Mouse (Mus musculus) MEL (cell line): ENCODE measurements around the gene Lrrc56. TPM values are rescaled to one million over a fixed set of nuclear protein-coding genes. Genes with fewer than 3 reads are reported as not detected.

Experiments
- DNase-seq: peaks from one replicate; pipeline ENCODE4 v3.0.0; 2011; ENCODE audit warnings: low read depth, low spot score
- H3K27ac ChIP-seq: 2 replicates; pipeline ENCODE4 v1.5.1; 2012; ENCODE audit warnings: low read depth, mild to moderate bottlenecking, control low read depth, low read length, moderate library complexity; ENCODE audit not compliant: control insufficient read depth
- H3K27me3 ChIP-seq, 2 experiments: fragments of 150-350 bp in 1 of 2; sonication (generic) in 1 of 2; 2 replicates each; pipeline ENCODE4 v1.6.1; 2012; ENCODE audit warnings: low read length in 2 of 2, mild to moderate bottlenecking in 2 of 2, improper control_type of control experiment in 1 of 2, moderate library complexity in 1 of 2; ENCODE audit not compliant: insufficient read depth in 2 of 2, control insufficient read depth in 1 of 2
- H3K36me3 ChIP-seq, 2 experiments: 2 replicates each; pipeline ENCODE4 v1.6.1; 2012 to 2014; ENCODE audit warnings: low read length in 2 of 2, improper control_type of control experiment in 1 of 2, inconsistent platforms in 1 of 2, mild to moderate bottlenecking in 1 of 2; ENCODE audit not compliant: insufficient read depth in 2 of 2, control insufficient read depth in 1 of 2
- H3K4me1 ChIP-seq, 2 experiments: fragments of 150-350 bp in 1 of 2; sonication (generic) in 1 of 2; 2 replicates each; pipeline ENCODE4 v1.6.1; 2012; ENCODE audit warnings: low read length in 2 of 2, improper control_type of control experiment in 1 of 2, mild to moderate bottlenecking in 1 of 2; ENCODE audit not compliant: insufficient read depth in 2 of 2, control insufficient read depth in 1 of 2
- H3K4me3 ChIP-seq, 2 experiments: fragments of 150-350 bp in 1 of 2; sonication (generic) in 1 of 2; 2 replicates each; pipeline ENCODE4 v1.5.1; 2012; ENCODE audit warnings: low read depth in 2 of 2, low read length in 2 of 2, mild to moderate bottlenecking in 2 of 2, moderate library complexity in 2 of 2, control low read depth in 1 of 2, improper control_type of control experiment in 1 of 2; ENCODE audit not compliant: control insufficient read depth in 1 of 2, insufficient read depth in 1 of 2
- H3K79me2 ChIP-seq: 2 replicates; pipeline ENCODE4 v1.6.1; 2012; ENCODE audit warnings: mild to moderate bottlenecking, low read length, moderate library complexity; ENCODE audit not compliant: control insufficient read depth, poor library complexity, insufficient read depth
- H3K9ac ChIP-seq: 2 replicates; pipeline ENCODE4 v1.6.1; 2012; ENCODE audit warnings: low read depth, mild to moderate bottlenecking, control low read depth, low read length, moderate library complexity; ENCODE audit not compliant: control insufficient read depth, poor library complexity, severe bottlenecking
- H3K9me3 ChIP-seq: fragments of 150-350 bp; sonication (generic); replicated peaks from 2 replicates; pipeline ENCODE4 v1.6.1; 2012; ENCODE audit warnings: mild to moderate bottlenecking, low read length, improper control_type of control experiment, moderate library complexity; ENCODE audit not compliant: insufficient read depth
- BHLHE40 ChIP-seq: IDR thresholded peaks from 2 replicates; pipeline ENCODE4 v1.6.1; 2012; ENCODE audit warnings: low read depth, mild to moderate bottlenecking, inconsistent platforms, low read length, improper control_type of control experiment, borderline replicate concordance
- CHD1 ChIP-seq: IDR thresholded peaks from 2 replicates; pipeline ENCODE4 v1.6.1; 2012; ENCODE audit warnings: low read depth, mild to moderate bottlenecking, inconsistent platforms, low read length, improper control_type of control experiment
- CTCF ChIP-seq, 3 experiments: IDR thresholded peaks in 2 of 3; conservative IDR thresholded peaks in 1 of 3; 2 replicates each; pipeline ENCODE4 v1.5.1; 2011 to 2012; ENCODE audit warnings: low read length in 3 of 3, low read depth in 2 of 3, mild to moderate bottlenecking in 2 of 3, improper control_type of control experiment in 1 of 3, inconsistent platforms in 1 of 3, mixed read lengths in 1 of 3, moderate library complexity in 1 of 3; ENCODE audit not compliant: control insufficient read depth in 1 of 3, insufficient read depth in 1 of 3, poor library complexity in 1 of 3, severe bottlenecking in 1 of 3
- ELF1 ChIP-seq: IDR thresholded peaks from 2 replicates; pipeline ENCODE4 v1.6.1; 2014; ENCODE audit warnings: low read depth, mild to moderate bottlenecking, inconsistent platforms, low read length, improper control_type of control experiment, moderate library complexity
- EP300 ChIP-seq, 2 experiments: IDR thresholded peaks; 2 replicates each; pipeline ENCODE4 v1.6.1; 2011; ENCODE audit warnings: improper control_type of control experiment in 2 of 2, low read length in 2 of 2, low read depth in 1 of 2, mild to moderate bottlenecking in 1 of 2
- ETS1 ChIP-seq: IDR thresholded peaks from 2 replicates; pipeline ENCODE4 v1.6.1; 2012; ENCODE audit warnings: low read depth, mild to moderate bottlenecking, inconsistent platforms, low read length, improper control_type of control experiment, moderate library complexity
- JUND ChIP-seq: IDR thresholded peaks from 2 replicates; pipeline ENCODE4 v1.6.1; 2011; ENCODE audit warnings: low read depth, mild to moderate bottlenecking, improper control_type of control experiment, low read length
- KAT2A ChIP-seq: conservative IDR thresholded peaks from 2 replicates; pipeline ENCODE4 v1.6.1; 2012; ENCODE audit warnings: low read depth, low read length, improper control_type of control experiment, inconsistent platforms
- MAFK ChIP-seq: IDR thresholded peaks from 2 replicates; pipeline ENCODE4 v1.6.1; 2011; ENCODE audit warnings: low read depth, mild to moderate bottlenecking, low read length, improper control_type of control experiment, borderline replicate concordance
- MAX ChIP-seq: IDR thresholded peaks from 2 replicates; pipeline ENCODE4 v1.6.1; 2011; ENCODE audit warnings: low read length, improper control_type of control experiment
- MEF2A ChIP-seq: IDR thresholded peaks from 2 replicates; pipeline ENCODE4 v1.6.1; 2014; ENCODE audit warnings: low read depth, mild to moderate bottlenecking, inconsistent platforms, low read length, improper control_type of control experiment; ENCODE audit not compliant: poor library complexity, insufficient replicate concordance, severe bottlenecking; ENCODE audit errors: extremely low read depth
- MYB ChIP-seq: IDR thresholded peaks from 2 replicates; pipeline ENCODE4 v1.6.1; 2011; ENCODE audit warnings: mild to moderate bottlenecking, low read depth, low read length, improper control_type of control experiment
- MYC ChIP-seq: IDR thresholded peaks from 2 replicates; pipeline ENCODE4 v1.6.1; 2011; ENCODE audit warnings: low read depth, mild to moderate bottlenecking, low read length, improper control_type of control experiment, moderate library complexity
- NELFE ChIP-seq: IDR thresholded peaks from 2 replicates; pipeline ENCODE4 v1.6.1; 2011; ENCODE audit warnings: low read depth, low read length, improper control_type of control experiment
- POLR2A ChIP-seq, 2 experiments: IDR thresholded peaks; 2 replicates each; pipeline ENCODE4 v1.6.1; 2011 to 2012; ENCODE audit warnings: low read length in 2 of 2, mild to moderate bottlenecking in 2 of 2, control low read depth in 1 of 2, improper control_type of control experiment in 1 of 2, low read depth in 1 of 2, moderate library complexity in 1 of 2; ENCODE audit not compliant: control insufficient read depth in 1 of 2, insufficient read depth in 1 of 2, poor library complexity in 1 of 2
- POLR2AphosphoS2 ChIP-seq: IDR thresholded peaks from 2 replicates; pipeline ENCODE4 v1.6.1; 2011; ENCODE audit warnings: low read length, improper control_type of control experiment
- POLR2AphosphoS5 ChIP-seq: IDR thresholded peaks from 2 replicates; pipeline ENCODE4 v1.6.1; 2012; ENCODE audit warnings: low read depth, borderline replicate concordance, mild to moderate bottlenecking, inconsistent platforms, low read length, moderate library complexity, mixed read lengths
- RCOR1 ChIP-seq: IDR thresholded peaks from 2 replicates; pipeline ENCODE4 v1.6.1; 2012; ENCODE audit warnings: low read depth, mild to moderate bottlenecking, inconsistent platforms, low read length, improper control_type of control experiment
- SMC3 ChIP-seq: IDR thresholded peaks from 2 replicates; pipeline ENCODE4 v1.6.1; 2011; ENCODE audit warnings: low read depth, low read length, improper control_type of control experiment
- TAL1 ChIP-seq: IDR thresholded peaks from 2 replicates; pipeline ENCODE4 v1.6.1; 2012; ENCODE audit warnings: mild to moderate bottlenecking, inconsistent platforms, low read length, moderate library complexity, mixed read lengths
- TCF12 ChIP-seq: IDR thresholded peaks from 2 replicates; pipeline ENCODE4 v1.6.1; 2014; ENCODE audit warnings: low read depth, mild to moderate bottlenecking, inconsistent platforms, low read length, improper control_type of control experiment, moderate library complexity
- UBTF ChIP-seq: IDR thresholded peaks from 2 replicates; pipeline ENCODE4 v1.6.1; 2012; ENCODE audit warnings: low read depth, mild to moderate bottlenecking, inconsistent platforms, low read length, improper control_type of control experiment, moderate library complexity, borderline replicate concordance; ENCODE audit not compliant: insufficient read depth
- USF1 ChIP-seq: IDR thresholded peaks from 2 replicates; pipeline ENCODE4 v1.6.1; 2014; ENCODE audit warnings: low read depth, mild to moderate bottlenecking, inconsistent platforms, low read length, improper control_type of control experiment, moderate library complexity
- USF2 ChIP-seq, 2 experiments: IDR thresholded peaks; 2 replicates each; pipeline ENCODE4 v1.6.1; 2011 to 2012; ENCODE audit warnings: improper control_type of control experiment in 2 of 2, low read length in 2 of 2, borderline replicate concordance in 1 of 2, inconsistent platforms in 1 of 2, low read depth in 1 of 2, mild to moderate bottlenecking in 1 of 2; ENCODE audit not compliant: insufficient read depth in 1 of 2
- ZC3H11A ChIP-seq: IDR thresholded peaks from 2 replicates; pipeline ENCODE4 v1.6.1; 2012; ENCODE audit warnings: low read depth, mild to moderate bottlenecking, inconsistent platforms, low read length, improper control_type of control experiment
- ZMIZ1 ChIP-seq: IDR thresholded peaks from 2 replicates; pipeline ENCODE4 v1.6.1; 2012; ENCODE audit warnings: low read depth, mild to moderate bottlenecking, inconsistent platforms, low read length, improper control_type of control experiment, moderate library complexity
- ZNF384 ChIP-seq: IDR thresholded peaks from 2 replicates; pipeline ENCODE4 v1.6.1; 2012; ENCODE audit warnings: low read depth, mild to moderate bottlenecking, inconsistent platforms, low read length, improper control_type of control experiment
- polyA plus RNA-seq, 2 experiments: library from polyadenylated mRNA; stranded (reverse) in 1 of 2; unstranded in 1 of 2; fragments of >175 nt in 1 of 2; fragments of >200 nt in 1 of 2; gene quantifications; 2 replicates each; pipeline versions ENCODE4 v1.2.1 to v1.2.4; 2012; ENCODE audit warnings: low replicate concordance in 2 of 2, low read depth in 1 of 2; ENCODE audit not compliant: insufficient read length in 2 of 2, insufficient read depth in 1 of 2, missing spikeins in 1 of 2
- total RNA-seq: library from RNA; depleted of rRNA; stranded (reverse); fragments of 300-350 nt; gene quantifications from 2 replicates; pipeline ENCODE4 v1.2.3, GENCODE M21; 2012

The Lrrc56 gene
- total and polyA plus RNA-seq, 3 experiments, result 1.6 to 5.5 TPM; not detected in 1

DNA sequence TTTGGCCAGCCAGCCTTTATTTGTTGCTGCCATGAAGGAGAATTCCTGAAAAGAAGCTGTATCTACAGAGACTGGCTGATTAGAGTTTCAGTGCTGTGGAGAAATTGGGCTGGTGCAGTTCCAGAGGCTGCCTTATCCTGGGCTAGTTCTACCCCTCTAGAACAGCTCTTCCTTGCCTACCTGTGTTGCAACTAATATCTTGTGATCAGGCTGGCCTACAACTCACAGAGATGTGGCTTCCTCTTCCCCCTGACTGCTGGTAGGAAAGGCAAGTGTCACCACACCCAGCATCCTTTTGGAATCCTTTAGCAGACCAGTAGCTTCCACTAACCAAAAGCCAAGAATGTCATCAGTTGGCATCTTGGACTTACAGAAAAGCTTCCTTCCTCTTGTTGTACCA is 24.1 kb upstream of the Lrrc56 start:
- Histone ChIP-seq H3K9ac (no peak overlapping the region), H3K9me3 (no peaks in the 10 kb centered on the region), H3K4me3 (no peak overlapping the region), H3K27ac (no peak overlapping the region)
- DNase-seq, result no peak
- TF ChIP-seq TCF12, result no peak
- no peak for TF ChIP-seq ZMIZ1
- TF ChIP-seq RCOR1, result no peak
- TF ChIP-seq POLR2AphosphoS2, result no peak
- TF ChIP-seq UBTF, result no peak
- no peak for TF ChIP-seq POLR2AphosphoS5
- TF ChIP-seq TAL1, result no peak
- TF ChIP-seq ZNF384, result no peak
- no peak for TF ChIP-seq USF1
- TF ChIP-seq JUND, result no peak
- TF ChIP-seq MYB, result no peak
- TF ChIP-seq EP300 (IDR thresholded peaks at IDR 0.05; ENCODE audit: low read depth in 1 of 2, low read length in 2 of 2), result no peak
- no peak for TF ChIP-seq ELF1
- TF ChIP-seq SMC3, result no peak
- no peak for TF ChIP-seq ETS1
- TF ChIP-seq MYC, result no peak
- TF ChIP-seq, all 39 proteins: peak for 0
- Histone ChIP-seq H3K36me3 (peaks cover 0 to 20% of the 10 kb centered on the region in 2 experiments; a peak in 2 of 4 replicates), H3K27me3 (no peaks in the 10 kb centered on the region), H3K4me1 (peaks cover 10 to 24% of the 10 kb centered on the region in 2 experiments), H3K79me2 (peaks cover 10% of the 10 kb centered on the region)

- Histone ChIP-seq H3K27me3 (no peaks in the 10 kb centered on the region), H3K9me3 (no peaks in the 10 kb centered on the region), H3K9ac (peak within 1 kb of the TSS; percentile 91), H3K4me3 (peak within 1 kb of the TSS; percentile 82 to 84), H3K79me2 (peaks cover 10% of the 10 kb centered on the region), H3K4me1 (peaks cover 6 to 17% of the 10 kb centered on the region in 2 experiments), H3K36me3 (peaks cover 0 to 13% of the 10 kb centered on the region in 2 experiments; a peak in 2 of 4 replicates), H3K27ac (peak within 1 kb of the TSS; percentile 87)
- DNase-seq, result peak; percentile 98
- TF ChIP-seq TCF12, result peak; percentile 23; the same call in 1 of the 2 replicates
- no peak; the same call in 1 of the 2 replicates for TF ChIP-seq POLR2AphosphoS5
- TF ChIP-seq USF1, result peak; percentile 92
- no peak; the same call in 1 of the 2 replicates for TF ChIP-seq CHD1
- no peak for TF ChIP-seq JUND
- peak; percentile 57 for TF ChIP-seq BHLHE40
- TF ChIP-seq ZC3H11A, result no peak
- TF ChIP-seq EP300 (IDR thresholded peaks at IDR 0.05; ENCODE audit: low read depth in 1 of 2, low read length in 2 of 2), result no peak; a peak in 1 of 4 replicates
- TF ChIP-seq USF2 (IDR thresholded peaks at IDR 0.05; ENCODE audit: borderline replicate concordance in 1 of 2, insufficient read depth in 1 of 2, low read depth in 1 of 2, low read length in 2 of 2), result peak in 1 of 2 experiments; percentile 62; a peak in 1 of 4 replicates
- no peak for TF ChIP-seq MAFK
- peak; percentile 74 to 89 for TF ChIP-seq POLR2A (IDR thresholded peaks at IDR 0.05; ENCODE audit: control insufficient read depth in 1 of 2, insufficient read depth in 1 of 2, low read depth in 1 of 2, low read length in 2 of 2, poor library complexity in 1 of 2)
- TF ChIP-seq SMC3, result no peak
- no peak for TF ChIP-seq RCOR1
- no peak for TF ChIP-seq MEF2A
- peak; percentile 90 for TF ChIP-seq NELFE
- no peak for TF ChIP-seq CTCF (IDR thresholded peaks at IDR 0.05 in 2 of 3, conservative IDR thresholded peaks at IDR 0.05 in 1 of 3; ENCODE audit: control insufficient read depth in 1 of 3, insufficient read depth in 1 of 3, low read depth in 2 of 3, low read length in 3 of 3, poor library complexity in 1 of 3, severe bottlenecking in 1 of 3)
- TF ChIP-seq MAX, result peak; percentile 90
- TF ChIP-seq UBTF, result no peak
- peak; percentile 55; the same call in 1 of the 2 replicates for TF ChIP-seq KAT2A
These were observed 21.6 kb upstream of the Lrrc56 start, which contains the start of gene Rnh1 for GRCm38 (mm10) chr7:141172116-141173006. Gene Rnh1, minus strand, starts transcription at chr7:141172857.
